Mouse (Mus musculus) ovary, postnatal 10 days (tissue): ENCODE data around the gene Sppl2c.

Experiments used
- DNase-seq: peaks from one replicate; pipeline ENCODE4 v3.0.0; 2022; ENCODE audit warnings: low spot score

Gene Sppl2c

GRCm38 (mm10) chr11:104186135-104186836, at the start of gene Sppl2c:
Gene Sppl2c (plus strand): TSS chr11:104186327.
- DNase-seq, result no peak

GRCm38 (mm10) chr11:104138976-104139375, 47.2 kb upstream of the Sppl2c start:
- DNase-seq, result no peak

GRCm38 (mm10) chr11:104144930-104145329, 41.2 kb upstream of the Sppl2c start:
- DNase-seq, result no peak

GRCm38 (mm10) chr11:104148787-104149186, 37.3 kb upstream of the Sppl2c start:
- DNase-seq, result no peak

- DNase-seq, result no peak
Measured at GRCm38 (mm10) chr11:104150911-104151310, 35.2 kb upstream of the Sppl2c start.

- no peak for DNase-seq
Measured at GRCm38 (mm10) chr11:104154332-104154731, 31.8 kb upstream of the Sppl2c start.

- no peak for DNase-seq
Measured at GRCm38 (mm10) chr11:104154820-104155635, 31.1 kb upstream of the Sppl2c start.

GRCm38 (mm10) chr11:104155899-104156298, 30.2 kb upstream of the Sppl2c start:
- DNase-seq, result no peak

- DNase-seq, result no peak
Measured at GRCm38 (mm10) chr11:104156391-104156790, 29.7 kb upstream of the Sppl2c start.

- peak; percentile 22 for DNase-seq
Measured at GRCm38 (mm10) chr11:104157603-104158259, 28.4 kb upstream of the Sppl2c start.

GRCm38 (mm10) chr11:104158260-104158907, 27.7 kb upstream of the Sppl2c start:
- DNase-seq, result no peak

GRCm38 (mm10) chr11:104159769-104160272, 26.3 kb upstream of the Sppl2c start:
- no peak for DNase-seq

GRCm38 (mm10) chr11:104161153-104161552, 25.0 kb upstream of the Sppl2c start:
- no peak for DNase-seq

GRCm38 (mm10) chr11:104164257-104164656, 21.9 kb upstream of the Sppl2c start:
- DNase-seq, result no peak

GRCm38 (mm10) chr11:104171281-104171781, 14.8 kb upstream of the Sppl2c start:
- DNase-seq, result peak; percentile 28

- no peak for DNase-seq
Measured at GRCm38 (mm10) chr11:104178893-104179292, 7.2 kb upstream of the Sppl2c start.

GRCm38 (mm10) chr11:104179804-104180203, 6.3 kb upstream of the Sppl2c start:
- no peak for DNase-seq

- DNase-seq, result no peak
Measured at GRCm38 (mm10) chr11:104182141-104182540, 4.0 kb upstream of the Sppl2c start.

- DNase-seq, result no peak
Measured at GRCm38 (mm10) chr11:104186837-104187150, 667 bp downstream of the Sppl2c start.

GRCm38 (mm10) chr11:104187766-104188165, 1.6 kb downstream of the Sppl2c start:
- no peak for DNase-seq

GRCm38 (mm10) chr11:104190008-104190407, 3.9 kb downstream of the Sppl2c start:
- no peak for DNase-seq

- DNase-seq, result no peak
Measured at GRCm38 (mm10) chr11:104195382-104195781, 9.3 kb downstream of the Sppl2c start.
